In the genomic region with DNA sequence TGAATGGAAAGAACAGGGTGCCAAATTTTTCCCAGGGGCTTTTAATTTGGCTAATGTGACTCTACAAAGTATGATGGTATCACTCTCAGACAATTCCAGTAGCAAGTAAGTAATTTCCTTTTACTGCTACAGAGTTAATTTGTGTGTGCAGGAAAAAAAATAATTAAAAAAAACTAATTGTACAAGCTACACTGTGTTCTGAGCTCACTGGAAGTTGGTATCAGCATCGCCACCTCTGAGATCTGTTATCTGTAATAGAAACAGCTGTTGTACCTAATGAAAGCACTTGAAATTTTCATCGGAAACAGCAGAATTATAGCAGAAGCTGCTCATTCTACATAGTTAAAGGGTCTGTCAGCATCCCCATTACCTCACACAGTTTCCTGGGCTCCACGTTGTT, we compare ENCODE assay signal across 16 mouse cellular contexts.
"Had no signal": no experiment of that assay in that cellular context is flagged by ENCODE, and none has a peak within 500 bp of the region (broad histone marks: within the 10 kb centered on the region; RNA-seq: fewer than 3 reads in every experiment).

No protein-coding gene starts in this region.

- H3K4me3 ChIP-seq: kidney, embryonic 15.5 days; layer of hippocampus, adult 2 months; left cerebral cortex, adult 2 months; liver, embryonic 13.5 days; midbrain, embryonic 15.5 days; myocyte had no signal

- H3K9ac ChIP-seq: kidney, embryonic 15.5 days; liver, embryonic 13.5 days; midbrain, embryonic 15.5 days had no signal

- H3K27me3 ChIP-seq: kidney, embryonic 15.5 days; liver, embryonic 13.5 days; midbrain, embryonic 15.5 days had no signal

- H3K27ac ChIP-seq: kidney, embryonic 15.5 days; layer of hippocampus, adult 2 months; left cerebral cortex, adult 2 months; liver, embryonic 13.5 days; midbrain, embryonic 15.5 days had no signal

- H3K4me1 ChIP-seq: kidney, embryonic 15.5 days; liver, embryonic 13.5 days; midbrain, embryonic 15.5 days had no signal

- ATAC-seq: midbrain, embryonic 15.5 days had no signal

- H3K36me3 ChIP-seq: kidney, embryonic 15.5 days; liver, embryonic 13.5 days; midbrain, embryonic 15.5 days had no signal

- H3K4me2 ChIP-seq: kidney, embryonic 15.5 days; liver, embryonic 13.5 days; midbrain, embryonic 11.5 days; midbrain, embryonic 15.5 days had no signal

- H3K9me3 ChIP-seq: kidney, embryonic 15.5 days; liver, embryonic 13.5 days; midbrain, embryonic 15.5 days had no signal

- DNase-seq: kidney, adult 11 months; kidney, adult 8-10 months; kidney, postnatal 14 days; kidney, postnatal 4 days; layer of hippocampus, adult 9-11 months; liver, embryonic 13.5 days; lung, adult 2 months; lung, postnatal 14 days; thymus, adult 18-20 months; thymus, postnatal 36 days had no signal
